Mouse (Mus musculus) thymus, adult 2 months (tissue): ENCODE data around the gene Ube2v1.

Source experiments
- CTCF ChIP-seq: fragments of 200-500 bp; IDR thresholded peaks from 2 replicates; pipeline ENCODE4 v1.5.1; 2012; ENCODE audit warnings: mild to moderate bottlenecking, control low read depth, low read length, moderate library complexity, borderline replicate concordance; ENCODE audit not compliant: control insufficient read depth, poor library complexity, insufficient read depth; ENCODE audit errors: extremely low read depth
- POLR2A ChIP-seq: fragments of 200-500 bp; IDR thresholded peaks from 2 replicates; pipeline ENCODE4 v1.6.1; 2012; ENCODE audit warnings: mild to moderate bottlenecking, low read length, control low read depth, moderate library complexity; ENCODE audit not compliant: control insufficient read depth, poor library complexity, insufficient read depth; ENCODE audit errors: extremely low read depth

GRCm38 (mm10) chr2:167606745-167607123 lies 25.2 kb downstream of the Ube2v1 start:
- TF ChIP-seq CTCF (no peak), POLR2A (no peak)
